Mouse (Mus musculus): ENCODE results near the gene Srebf2.

Gene Srebf2

GRCm38 (mm10) chr15:82185062-82185783 is 38.2 kb downstream of the Srebf2 start:
- no peak for TF ChIP-seq GATA4 (IDR thresholded peaks at IDR 0.05; ENCODE audit: insufficient replicate concordance, low read length)

- TF ChIP-seq GATA4 (IDR thresholded peaks at IDR 0.05; ENCODE audit: insufficient replicate concordance, low read length), result no peak
Observed at GRCm38 (mm10) chr15:82186131-82186530, 39.1 kb downstream of the Srebf2 start.

GRCm38 (mm10) chr15:82186931-82187330 is 40.0 kb downstream of the Srebf2 start:
- no peak for TF ChIP-seq GATA4 (IDR thresholded peaks at IDR 0.05; ENCODE audit: insufficient replicate concordance, low read length)

GRCm38 (mm10) chr15:82187401-82187800 is 40.4 kb downstream of the Srebf2 start:
- TF ChIP-seq GATA4 (IDR thresholded peaks at IDR 0.05; ENCODE audit: insufficient replicate concordance, low read length), result no peak

- no peak for TF ChIP-seq GATA4 (IDR thresholded peaks at IDR 0.05; ENCODE audit: insufficient replicate concordance, low read length)
Observed at GRCm38 (mm10) chr15:82187924-82188323, 40.9 kb downstream of the Srebf2 start.

- TF ChIP-seq GATA4 (IDR thresholded peaks at IDR 0.05; ENCODE audit: insufficient replicate concordance, low read length), result no peak
Observed at GRCm38 (mm10) chr15:82188481-82189240, 41.7 kb downstream of the Srebf2 start.

- TF ChIP-seq GATA4 (IDR thresholded peaks at IDR 0.05; ENCODE audit: insufficient replicate concordance, low read length), result no peak
Observed at GRCm38 (mm10) chr15:82192617-82193016, 45.6 kb downstream of the Srebf2 start.

GRCm38 (mm10) chr15:82196300-82196699 is 49.3 kb downstream of the Srebf2 start:
- TF ChIP-seq GATA4 (IDR thresholded peaks at IDR 0.05; ENCODE audit: insufficient replicate concordance, low read length), result no peak

GRCm38 (mm10) chr15:82197246-82197750 is 50.3 kb downstream of the Srebf2 start:
- TF ChIP-seq GATA4 (IDR thresholded peaks at IDR 0.05; ENCODE audit: insufficient replicate concordance, low read length), result no peak

GRCm38 (mm10) chr15:82197937-82198336 is 51.0 kb downstream of the Srebf2 start:
- TF ChIP-seq GATA4 (IDR thresholded peaks at IDR 0.05; ENCODE audit: insufficient replicate concordance, low read length), result no peak

GRCm38 (mm10) chr15:82198342-82198741 is 51.4 kb downstream of the Srebf2 start:
- TF ChIP-seq GATA4 (IDR thresholded peaks at IDR 0.05; ENCODE audit: insufficient replicate concordance, low read length), result no peak

GRCm38 (mm10) chr15:82199546-82199945 is 52.6 kb downstream of the Srebf2 start:
- no peak for TF ChIP-seq GATA4 (IDR thresholded peaks at IDR 0.05; ENCODE audit: insufficient replicate concordance, low read length)

- TF ChIP-seq GATA4 (IDR thresholded peaks at IDR 0.05; ENCODE audit: insufficient replicate concordance, low read length), result no peak
Observed at GRCm38 (mm10) chr15:82202086-82202485, 55.1 kb downstream of the Srebf2 start.

GRCm38 (mm10) chr15:82203090-82203489 is 56.1 kb downstream of the Srebf2 start:
- TF ChIP-seq GATA4 (IDR thresholded peaks at IDR 0.05; ENCODE audit: insufficient replicate concordance, low read length), result no peak

GRCm38 (mm10) chr15:82203611-82204351 is 56.8 kb downstream of the Srebf2 start:
- TF ChIP-seq GATA4 (IDR thresholded peaks at IDR 0.05; ENCODE audit: insufficient replicate concordance, low read length), result no peak
